Mouse (Mus musculus) megakaryocyte, embryonic 14.5 days (primary cell): ENCODE measurements around the gene Tmem170b.

Experiments used
- FLI1 ChIP-seq: IDR thresholded peaks from 2 replicates; pipeline ENCODE4 v1.6.1; 2012; ENCODE audit warnings: low read length, inconsistent platforms, mixed read lengths
- GATA1 ChIP-seq: IDR thresholded peaks from 3 replicates; pipeline ENCODE4 v1.6.1; 2012; ENCODE audit warnings: mixed read lengths, low read length, inconsistent platforms, borderline replicate concordance

DNA sequence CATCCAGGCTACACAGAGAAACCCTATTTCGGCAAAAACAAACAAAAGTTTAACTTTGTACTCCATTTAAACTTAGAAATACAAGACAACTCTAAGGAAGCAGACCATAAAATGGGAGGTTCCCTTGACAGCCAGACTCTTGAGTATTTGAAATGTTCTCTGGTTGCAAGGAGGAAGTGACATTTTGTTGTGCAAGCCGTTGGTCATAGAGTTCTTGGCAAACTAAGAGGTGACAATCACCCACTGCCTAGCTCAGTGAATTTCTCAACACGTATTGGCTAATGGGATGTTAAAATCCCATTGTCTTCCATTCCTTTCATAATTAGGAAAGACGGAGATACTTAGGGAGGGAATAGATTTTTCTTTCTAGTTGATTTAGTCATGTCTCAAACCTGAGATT, 5.7 kb upstream of the Tmem170b start:
- TF ChIP-seq GATA1 (no peak), FLI1 (no peak)
